Mouse (Mus musculus): ENCODE results near the gene Kdm4d. TPM values are rescaled to one million over a fixed set of nuclear protein-coding genes. Genes with fewer than 3 reads are reported as not detected.
"Not testable (repeated sequence)": the region's sequence is repeated elsewhere in the genome, so short reads cannot be mapped to it uniquely, and the experiment has no call there.

The Kdm4d gene
- total RNA-seq, 2 experiments from 2014 or later: 0.09 to 0.11 TPM

GRCm38 (mm10) chr9:14451120-14451519 is 49.2 kb downstream of the Kdm4d start:
- DNase-seq: not testable (repeated sequence)

GRCm38 (mm10) chr9:14447086-14447485 is 53.2 kb downstream of the Kdm4d start:
- not testable (repeated sequence) for DNase-seq

- DNase-seq: no peak
Measured at GRCm38 (mm10) chr9:14440347-14440746, 59.9 kb downstream of the Kdm4d start.

GRCm38 (mm10) chr9:14433252-14433939 is 66.9 kb downstream of the Kdm4d start:
- DNase-seq: no peak

Other genes starting within 250 kb of the Kdm4d start
- 10 to 100 TPM; 43.4 to 44.8 TPM for gene Sesn3, start 225.4 kb downstream of the Kdm4d start, total RNA-seq (2021)
- 10 to 100 TPM; 11.0 to 12.7 TPM for gene Endod1, start 119.0 kb downstream of the Kdm4d start, total RNA-seq (2021)
- 100 to 1,000 TPM; 101 to 102 TPM for gene Cwc15, start 135 bp upstream of the Kdm4d start, total RNA-seq (2021)
- gene Amotl1, start 144.6 kb upstream of the Kdm4d start, total RNA-seq (2021): 100 to 1,000 TPM; 271 to 282 TPM
- under 1 TPM; 0.09 to 0.20 TPM for gene Piwil4, start 240.3 kb upstream of the Kdm4d start, total RNA-seq (2021)